Mouse (Mus musculus): ENCODE measurements around the gene Krtap10-4. TPM values are rescaled to one million over a fixed set of nuclear protein-coding genes. Genes with fewer than 3 reads are reported as not detected.
"Not testable (repeated sequence)": the region's sequence is repeated elsewhere in the genome, so short reads cannot be mapped to it uniquely, and the experiment has no call there.

Krtap10-4 gene
- total and polyA plus RNA-seq, 2 experiments from 2014 or later, result 0.27 TPM; not detected in 1

DNA sequence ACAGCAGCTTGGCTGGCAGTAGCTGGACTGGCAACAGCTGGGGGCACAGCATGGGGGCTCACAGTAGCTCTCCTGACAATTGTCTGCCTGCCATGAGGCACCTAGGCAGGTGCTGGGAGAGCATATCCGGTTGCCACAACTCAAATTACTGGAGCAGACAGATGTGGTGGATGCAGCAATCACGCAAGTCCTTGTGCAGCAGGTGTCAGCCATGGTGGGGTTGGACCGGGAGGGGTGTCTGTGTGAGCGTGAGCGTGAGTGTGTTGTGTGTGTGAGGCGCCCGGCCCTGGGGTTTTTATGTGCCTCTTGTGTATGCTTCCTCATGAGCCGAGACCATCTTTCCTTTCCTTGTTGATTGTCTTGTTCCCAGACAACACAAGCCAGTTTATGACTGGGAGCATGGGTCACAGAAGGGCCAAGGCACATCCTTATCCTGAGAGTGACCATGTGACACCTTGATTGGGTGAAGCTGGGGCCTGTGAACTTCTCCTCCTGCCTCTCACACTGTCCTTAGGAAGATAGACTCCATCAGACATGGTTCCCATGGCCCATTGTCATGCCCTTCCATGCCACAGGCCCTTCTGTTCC, 27.9 kb downstream of the Krtap10-4 start, which contains the start of gene Gm19668:
Gene Gm19668, minus strand, starts transcription at position 213 of the 588 bp plus-strand sequence.
- no peaks in the 10 kb centered on the region for H3K27me3 ChIP-seq (ENCODE audit: insufficient read depth, low read length)
- no peaks in the 10 kb centered on the region for H3K9me3 ChIP-seq (ENCODE audit: low read length)
- DNase-seq (ENCODE audit: low spot score) (no peak), ATAC-seq (ENCODE audit: low FRiP score) (no peak)
- H3K36me3 ChIP-seq (ENCODE audit: insufficient read depth, low read length), result no peaks in the 10 kb centered on the region
- WGBS, result 71% methylated on average over 8 of the region's 8 CpGs
- TF ChIP-seq CTCF (IDR thresholded peaks at IDR 0.05), result no peak
- H3K27ac ChIP-seq (ENCODE audit: low read depth, low read length), result no peak within 1 kb of the TSS
- no peak within 1 kb of the TSS for H3K9ac ChIP-seq (replicated peaks; ENCODE audit: low read length, poor library complexity, severe bottlenecking)
- no peaks in the 10 kb centered on the region for H3K4me1 ChIP-seq (ENCODE audit: insufficient read depth, low read length)
- no peak within 1 kb of the TSS for H3K4me2 ChIP-seq (ENCODE audit: low read depth, low read length, poor library complexity, severe bottlenecking)
- H3K4me3 ChIP-seq (ENCODE audit: low read depth, low read length), result no peak within 1 kb of the TSS

DNA sequence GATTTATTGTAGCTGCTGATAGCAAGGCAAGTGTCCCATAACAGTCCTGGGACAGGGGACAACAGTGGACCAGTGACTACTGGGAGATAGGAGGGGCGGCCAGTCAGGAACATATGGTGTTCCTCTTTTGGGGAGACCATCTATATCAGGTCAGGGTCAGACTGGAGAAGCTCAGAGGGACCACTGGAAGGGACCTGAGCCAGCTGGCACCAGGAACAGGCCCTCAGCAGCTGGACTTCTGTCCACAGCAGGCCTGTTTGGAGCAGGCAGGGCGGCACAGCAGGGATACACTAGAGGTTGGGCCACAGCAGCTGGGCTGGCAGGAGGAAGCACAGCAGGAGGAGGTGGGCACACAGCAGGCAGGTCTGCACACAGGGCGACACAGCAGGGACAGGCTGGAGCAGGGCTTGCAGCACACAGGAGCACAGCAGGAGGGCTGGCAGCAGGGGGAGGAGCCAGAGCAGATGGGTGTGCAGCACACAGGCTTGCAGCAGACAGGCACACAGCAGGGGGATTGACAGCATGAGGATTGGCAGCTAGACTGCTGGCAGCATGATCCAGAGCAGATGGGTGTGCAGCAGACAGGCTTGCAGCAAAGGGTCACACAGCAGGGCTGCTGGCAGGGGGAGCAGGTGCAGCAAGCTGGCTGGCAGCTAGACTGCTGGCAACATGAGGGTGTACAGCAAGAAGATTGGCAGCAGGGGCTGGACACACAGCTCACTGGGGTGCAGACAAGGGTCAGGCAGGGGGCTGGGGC, 28.6 kb downstream of the Krtap10-4 start:
- ATAC-seq (ENCODE audit: low FRiP score); H3K36me3 ChIP-seq (ENCODE audit: insufficient read depth, low read length); H3K9ac ChIP-seq (replicated peaks; ENCODE audit: low read length, poor library complexity, severe bottlenecking); H3K27ac ChIP-seq (ENCODE audit: low read depth, low read length); H3K27me3 ChIP-seq (ENCODE audit: insufficient read depth, low read length); H3K4me1 ChIP-seq (ENCODE audit: insufficient read depth, low read length); H3K9me3 ChIP-seq (ENCODE audit: low read length); H3K4me3 ChIP-seq (ENCODE audit: low read depth, low read length); DNase-seq (ENCODE audit: low spot score); H3K4me2 ChIP-seq (ENCODE audit: low read depth, low read length, poor library complexity, severe bottlenecking): not testable (repeated sequence)
- 39% methylated on average over 3 of the region's 3 CpGs for WGBS

DNA sequence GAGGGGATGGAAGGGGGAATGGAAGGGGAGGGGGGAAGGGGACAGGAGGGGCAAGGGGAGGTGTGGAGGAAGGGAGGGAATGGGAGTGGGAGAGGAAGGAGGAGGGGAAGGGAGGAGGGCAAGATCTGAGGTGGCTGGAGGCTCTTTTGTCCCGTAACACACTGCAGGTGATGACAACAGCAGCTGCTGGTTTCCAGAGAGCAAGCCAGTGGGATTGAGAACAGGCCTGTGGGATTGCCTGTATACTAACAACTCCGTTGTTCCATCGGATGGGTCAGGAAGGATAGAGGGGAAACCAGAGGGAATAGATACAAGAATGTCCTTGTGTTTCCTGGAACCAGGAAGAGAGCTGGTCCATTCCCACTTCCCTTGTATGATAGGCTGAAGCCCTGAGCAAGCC, 29.2 kb downstream of the Krtap10-4 start:
- WGBS, result 13% methylated on average over 3 of the region's 3 CpGs
- H3K9me3 ChIP-seq (ENCODE audit: low read length), result no peaks in the 10 kb centered on the region
- H3K27ac ChIP-seq (ENCODE audit: low read depth, low read length), result no peak overlapping the region
- ATAC-seq (ENCODE audit: low FRiP score) (no peak), DNase-seq (ENCODE audit: low spot score) (no peak)
- H3K9ac ChIP-seq (replicated peaks; ENCODE audit: low read length, poor library complexity, severe bottlenecking), result no peak overlapping the region
- H3K4me2 ChIP-seq (ENCODE audit: low read depth, low read length, poor library complexity, severe bottlenecking), result no peak overlapping the region
- no peaks in the 10 kb centered on the region for H3K27me3 ChIP-seq (ENCODE audit: insufficient read depth, low read length)
- H3K36me3 ChIP-seq (ENCODE audit: insufficient read depth, low read length), result no peaks in the 10 kb centered on the region
- no peaks in the 10 kb centered on the region for H3K4me1 ChIP-seq (ENCODE audit: insufficient read depth, low read length)
- no peak overlapping the region for H3K4me3 ChIP-seq (ENCODE audit: low read depth, low read length)
- TF ChIP-seq CTCF (IDR thresholded peaks at IDR 0.05), result no peak

DNA sequence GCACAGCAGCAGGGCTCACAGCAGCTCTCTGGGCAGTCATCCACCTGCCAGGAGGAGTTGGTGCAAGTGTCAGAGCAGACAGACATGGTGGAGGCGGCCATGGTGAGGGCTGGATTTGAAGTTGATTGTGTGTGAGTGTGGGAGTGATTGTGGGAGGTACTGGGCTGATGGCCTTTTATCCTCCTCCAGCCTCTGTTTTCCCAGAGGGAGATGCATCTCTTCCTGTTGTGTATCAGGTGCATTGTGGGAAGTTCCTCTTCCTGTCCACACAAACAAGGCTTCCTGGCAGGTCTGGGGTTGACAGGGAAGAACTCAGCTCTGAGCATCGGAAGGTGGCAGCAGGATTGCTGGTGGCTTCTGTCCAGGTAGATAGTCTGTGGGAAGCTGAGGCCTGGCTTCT, 31.9 kb downstream of the Krtap10-4 start, which contains the start of gene Gm9639:
Gene Gm9639, minus strand, starts transcription at position 101 of the 400 bp plus-strand sequence.
- Histone ChIP-seq H3K4me1 (ENCODE audit: insufficient read depth, low read length) (no peaks in the 10 kb centered on the region), H3K27me3 (ENCODE audit: insufficient read depth, low read length) (no peaks in the 10 kb centered on the region), H3K27ac (ENCODE audit: low read depth, low read length) (no peak within 1 kb of the TSS), H3K4me3 (ENCODE audit: low read depth, low read length) (no peak within 1 kb of the TSS), H3K9ac (replicated peaks; ENCODE audit: low read length, poor library complexity, severe bottlenecking) (no peak within 1 kb of the TSS), H3K4me2 (ENCODE audit: low read depth, low read length, poor library complexity, severe bottlenecking) (no peak within 1 kb of the TSS), H3K9me3 (ENCODE audit: low read length) (no peaks in the 10 kb centered on the region), H3K36me3 (ENCODE audit: insufficient read depth, low read length) (no peaks in the 10 kb centered on the region)
- TF ChIP-seq CTCF (IDR thresholded peaks at IDR 0.05), result no peak
- WGBS, result 68% methylated on average over 2 of the region's 2 CpGs
- DNase-seq (ENCODE audit: low spot score), result no peak
- ATAC-seq (ENCODE audit: low FRiP score), result no peak

DNA sequence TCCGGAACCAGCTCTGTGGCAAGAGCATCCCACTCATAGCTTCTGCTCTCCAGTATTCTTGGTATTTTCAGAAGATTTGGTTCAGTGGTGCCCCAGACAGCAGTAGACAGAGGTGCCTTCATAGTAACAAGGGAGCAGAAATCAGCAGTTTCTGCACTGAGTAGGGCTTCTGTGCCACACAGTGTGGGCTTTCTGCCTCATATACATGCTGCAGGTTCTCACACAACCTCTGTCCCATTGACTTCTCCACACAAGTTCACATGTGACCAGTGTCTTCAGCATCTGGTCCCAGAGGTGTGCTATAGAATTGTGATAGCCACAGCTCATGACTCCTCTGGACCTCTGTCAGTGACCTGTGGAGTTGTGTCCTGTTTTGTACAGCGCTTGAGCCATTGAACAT, 38.3 kb downstream of the Krtap10-4 start:
- H3K4me2 ChIP-seq (ENCODE audit: low read depth, low read length, poor library complexity, severe bottlenecking), result no peak overlapping the region
- no peak overlapping the region for H3K4me3 ChIP-seq (ENCODE audit: low read depth, low read length)
- no peak overlapping the region for H3K9ac ChIP-seq (replicated peaks; ENCODE audit: low read length, poor library complexity, severe bottlenecking)
- ATAC-seq (ENCODE audit: low FRiP score) (no peak), DNase-seq (ENCODE audit: low spot score) (no peak)
- H3K4me1 ChIP-seq (ENCODE audit: insufficient read depth, low read length), result no peaks in the 10 kb centered on the region
- no peaks in the 10 kb centered on the region for H3K27me3 ChIP-seq (ENCODE audit: insufficient read depth, low read length)
- WGBS, result 88% methylated on average over 2 of the region's 2 CpGs
- H3K9me3 ChIP-seq (ENCODE audit: low read length), result no peaks in the 10 kb centered on the region
- H3K27ac ChIP-seq (ENCODE audit: low read depth, low read length), result no peak overlapping the region
- H3K36me3 ChIP-seq (ENCODE audit: insufficient read depth, low read length), result no peaks in the 10 kb centered on the region
- TF ChIP-seq CTCF (IDR thresholded peaks at IDR 0.05), result no peak

DNA sequence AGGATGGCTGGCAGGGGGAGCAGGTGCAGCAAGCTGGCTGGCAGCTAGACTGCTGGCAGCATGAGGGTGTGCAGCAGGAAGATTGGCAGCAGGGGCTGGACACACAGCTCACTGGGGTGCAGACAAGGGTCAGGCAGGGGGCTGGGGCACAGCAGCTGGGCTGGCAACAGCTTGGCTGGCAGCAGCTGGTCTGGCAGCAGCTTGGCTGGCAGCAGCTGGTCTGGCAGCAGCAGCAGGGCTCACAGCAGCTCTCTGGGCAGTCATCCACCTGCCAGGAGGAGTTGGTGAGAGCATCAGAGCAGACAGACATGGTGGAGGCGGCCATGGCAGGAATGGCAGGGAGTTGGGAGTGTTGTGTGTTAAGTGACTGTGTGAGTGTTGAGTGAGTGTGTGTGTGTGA, 39.0 kb downstream of the Krtap10-4 start, which contains the start of gene Gm7137:
Gene Gm7137, minus strand, starts transcription at position 325 of the 400 bp plus-strand sequence.
- H3K27me3 ChIP-seq (ENCODE audit: insufficient read depth, low read length); H3K4me3 ChIP-seq (ENCODE audit: low read depth, low read length): not testable (repeated sequence)
- WGBS, result 86% methylated on average over 1 of the region's 1 CpGs

DNA sequence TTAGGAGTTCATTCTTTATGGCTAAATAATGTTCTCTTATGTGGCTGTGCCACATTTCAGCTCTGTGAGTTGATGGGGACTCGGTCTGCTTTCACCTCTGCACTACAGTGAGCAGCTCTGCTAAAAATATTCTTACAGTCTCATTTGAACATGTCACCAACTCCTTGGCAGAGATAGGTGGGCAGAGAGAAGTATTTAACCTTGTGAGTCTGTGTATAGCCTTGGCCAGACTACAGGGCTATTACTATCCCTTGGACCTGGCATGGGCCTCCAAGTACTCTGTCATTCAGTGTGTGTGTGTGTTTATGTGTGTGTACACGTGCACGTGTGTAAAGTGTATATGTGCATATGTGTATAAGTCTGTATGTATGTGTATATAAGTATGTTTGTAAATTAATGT, 43.5 kb downstream of the Krtap10-4 start:
- 93% methylated on average over 1 of the region's 3 CpGs for WGBS
- not testable (repeated sequence) for H3K9me3 ChIP-seq (ENCODE audit: low read length); H3K4me2 ChIP-seq (ENCODE audit: low read depth, low read length, poor library complexity, severe bottlenecking); H3K4me3 ChIP-seq (ENCODE audit: low read depth, low read length); H3K27ac ChIP-seq (ENCODE audit: low read depth, low read length); H3K36me3 ChIP-seq (ENCODE audit: insufficient read depth, low read length); DNase-seq (ENCODE audit: low spot score); H3K4me1 ChIP-seq (ENCODE audit: insufficient read depth, low read length); ATAC-seq (ENCODE audit: low FRiP score); H3K27me3 ChIP-seq (ENCODE audit: insufficient read depth, low read length); H3K9ac ChIP-seq (replicated peaks; ENCODE audit: low read length, poor library complexity, severe bottlenecking)

More for the DNA sequence above, 39.0 kb downstream of the Krtap10-4 start, which contains the start of gene Gm7137:
- H3K27ac ChIP-seq (ENCODE audit: low read depth, low read length); H3K36me3 ChIP-seq (ENCODE audit: insufficient read depth, low read length); DNase-seq (ENCODE audit: low spot score); H3K4me1 ChIP-seq (ENCODE audit: insufficient read depth, low read length); H3K4me2 ChIP-seq (ENCODE audit: low read depth, low read length, poor library complexity, severe bottlenecking); H3K9ac ChIP-seq (replicated peaks; ENCODE audit: low read length, poor library complexity, severe bottlenecking); ATAC-seq (ENCODE audit: low FRiP score); H3K9me3 ChIP-seq (ENCODE audit: low read length): not testable (repeated sequence)

DNA sequence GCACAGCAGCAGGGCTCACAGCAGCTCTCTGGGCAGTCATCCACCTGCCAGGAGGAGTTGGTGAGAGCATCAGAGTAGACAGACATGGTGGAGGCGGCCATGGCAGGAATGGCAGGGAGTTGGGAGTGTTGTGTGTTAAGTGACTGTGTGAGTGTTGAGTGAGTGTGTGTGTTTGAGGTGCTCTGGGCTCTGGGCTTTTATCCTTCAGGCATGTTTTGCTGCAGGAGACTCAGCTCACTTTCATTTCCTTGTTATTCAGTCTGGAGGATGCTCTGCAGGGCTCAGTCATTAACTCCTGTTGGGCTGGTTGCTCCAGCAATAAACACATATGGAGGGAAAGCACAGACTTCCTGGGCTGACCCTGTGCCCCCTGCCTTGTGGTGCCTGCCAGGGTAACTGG, 44.5 kb downstream of the Krtap10-4 start, which contains the start of gene Gm3250:
Gene Gm3250, minus strand, starts transcription at position 101 of the 400 bp plus-strand sequence.
- H3K9me3 ChIP-seq (ENCODE audit: low read length); ATAC-seq (ENCODE audit: low FRiP score); H3K36me3 ChIP-seq (ENCODE audit: insufficient read depth, low read length); H3K4me1 ChIP-seq (ENCODE audit: insufficient read depth, low read length); H3K9ac ChIP-seq (replicated peaks; ENCODE audit: low read length, poor library complexity, severe bottlenecking); H3K4me3 ChIP-seq (ENCODE audit: low read depth, low read length); H3K4me2 ChIP-seq (ENCODE audit: low read depth, low read length, poor library complexity, severe bottlenecking); H3K27me3 ChIP-seq (ENCODE audit: insufficient read depth, low read length); DNase-seq (ENCODE audit: low spot score); H3K27ac ChIP-seq (ENCODE audit: low read depth, low read length): not testable (repeated sequence)
- no CpG with 5 or more reads among the region's 1 CpGs for WGBS

Data from midbrain, postnatal 0 days (tissue).